Mouse (Mus musculus) cerebellum, adult 11 months (tissue): Measurements from ENCODE around the gene Slc25a47.

Source experiments
- DNase-seq: peaks from one replicate; pipeline ENCODE4 v3.0.0; 2022

Slc25a47 gene

DNA sequence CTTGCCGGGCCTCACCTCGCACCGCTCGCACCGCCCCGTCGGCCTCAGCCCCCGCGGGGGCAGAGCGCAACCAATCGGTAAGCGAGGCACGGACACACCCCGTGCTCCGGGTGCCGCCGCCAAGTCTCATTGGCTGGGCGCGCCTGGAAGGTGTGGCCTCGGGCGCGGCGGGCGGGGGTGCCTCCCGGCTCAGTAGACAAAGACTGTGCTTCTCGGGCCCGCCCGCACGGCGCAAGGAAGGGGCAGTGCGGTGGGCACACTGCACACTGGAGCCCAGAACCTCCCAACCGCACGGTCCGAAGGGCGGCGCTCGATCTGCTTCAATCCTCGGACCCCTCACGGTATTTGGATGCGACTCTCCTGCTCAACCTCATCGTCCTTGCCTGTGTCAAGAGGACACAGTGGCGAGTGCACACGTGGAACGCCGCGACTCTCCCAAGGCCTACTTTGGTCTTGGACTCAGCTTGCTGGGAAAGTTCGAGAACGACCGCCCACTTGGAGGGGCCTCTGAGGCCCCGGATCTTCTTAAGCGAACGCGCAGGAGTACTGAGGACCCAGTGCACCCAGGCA is at the start of gene Slc25a47, which contains the start of gene Slc25a29:
Gene Slc25a47, plus strand, starts transcription at position 207 of the 570 bp plus-strand sequence.
Gene Slc25a29, minus strand, starts transcription at position 44 of the 570 bp plus-strand sequence.
- DNase-seq = peak; percentile 97

DNA sequence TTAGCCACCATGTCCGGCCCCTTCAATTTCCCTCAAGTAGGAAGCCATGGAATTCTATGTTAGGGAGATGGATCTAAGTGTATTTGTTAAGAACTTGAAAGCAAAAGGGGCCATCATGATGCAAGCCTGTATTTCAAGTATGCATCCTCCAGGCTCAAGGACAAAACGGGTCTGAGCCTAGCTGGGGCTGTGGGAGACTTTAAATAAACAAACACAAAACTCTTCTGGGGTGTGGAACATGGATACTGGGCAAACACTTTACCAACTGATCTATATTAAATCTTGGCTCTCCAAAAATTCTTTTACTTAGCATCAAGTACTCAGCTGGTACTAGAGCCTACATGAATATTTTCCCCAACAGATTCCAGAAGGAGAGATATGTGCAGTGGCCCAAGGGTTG is 48.5 kb upstream of the Slc25a47 start:
- DNase-seq = no peak

GRCm38 (mm10) chr12:108792152-108792545 is 43.7 kb upstream of the Slc25a47 start:
- DNase-seq = peak; percentile 76

- DNase-seq = peak; percentile 99
Observed at GRCm38 (mm10) chr12:108792546-108793452, 43.0 kb upstream of the Slc25a47 start, which contains the start of gene Yy1. Yy1 (plus strand) TSS chr12:108792973.

- peak; percentile 61 for DNase-seq
Observed at GRCm38 (mm10) chr12:108793453-108793941, 42.3 kb upstream of the Slc25a47 start.

DNA sequence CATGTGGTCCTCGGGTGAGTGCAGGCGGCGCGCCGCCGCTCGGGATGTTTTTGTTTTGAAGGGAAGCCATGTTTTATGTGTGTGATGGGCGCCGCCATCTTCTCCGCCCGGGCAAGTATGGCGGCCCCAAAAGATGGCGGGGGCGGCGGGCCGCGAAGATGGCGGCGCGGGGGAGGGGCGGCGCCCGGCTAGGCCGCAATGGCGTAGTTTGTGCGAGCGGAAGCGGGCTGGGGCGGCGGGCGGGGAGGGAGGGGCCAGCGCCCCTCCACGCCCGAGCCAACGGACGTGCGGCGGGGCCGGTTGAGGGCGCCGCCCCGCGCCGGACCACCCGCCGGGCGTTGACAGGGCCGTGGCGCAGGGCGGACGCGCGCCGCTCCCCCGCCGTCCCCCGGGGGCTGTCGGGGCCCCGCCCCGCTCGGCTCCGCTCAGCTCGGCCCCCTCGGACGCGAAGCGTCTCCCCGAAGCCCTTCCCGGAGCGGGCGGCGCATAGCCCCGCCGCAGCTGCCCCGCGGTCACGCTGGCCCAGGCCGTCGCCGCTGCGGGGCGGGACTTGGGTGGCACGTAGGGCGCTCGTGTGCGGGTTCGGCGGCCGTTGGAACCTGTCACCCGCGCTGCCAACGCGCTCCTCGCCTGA is 41.7 kb upstream of the Slc25a47 start:
- DNase-seq = peak; percentile 84

GRCm38 (mm10) chr12:108794979-108795537 is 40.8 kb upstream of the Slc25a47 start:
- no peak for DNase-seq

DNA sequence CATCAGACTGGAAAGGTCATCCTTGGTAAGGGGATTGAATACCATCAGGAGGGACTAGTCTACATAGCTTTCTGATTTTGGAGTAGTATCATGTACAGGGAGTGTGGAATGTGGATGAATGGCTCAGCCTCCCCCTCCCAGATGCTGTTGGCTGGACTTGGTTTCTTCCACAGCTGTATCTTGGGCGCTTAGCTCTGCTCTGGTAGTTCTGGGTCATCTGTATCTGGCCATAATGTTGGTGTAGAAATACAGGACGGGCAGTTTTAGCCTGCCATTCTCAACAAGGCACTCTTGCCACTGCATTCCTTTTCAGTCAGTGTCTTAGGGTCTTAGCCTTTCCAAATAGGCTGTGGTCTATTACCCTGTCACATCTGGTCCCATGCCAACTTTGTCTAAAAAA is 34.2 kb upstream of the Slc25a47 start:
- no peak for DNase-seq

DNA sequence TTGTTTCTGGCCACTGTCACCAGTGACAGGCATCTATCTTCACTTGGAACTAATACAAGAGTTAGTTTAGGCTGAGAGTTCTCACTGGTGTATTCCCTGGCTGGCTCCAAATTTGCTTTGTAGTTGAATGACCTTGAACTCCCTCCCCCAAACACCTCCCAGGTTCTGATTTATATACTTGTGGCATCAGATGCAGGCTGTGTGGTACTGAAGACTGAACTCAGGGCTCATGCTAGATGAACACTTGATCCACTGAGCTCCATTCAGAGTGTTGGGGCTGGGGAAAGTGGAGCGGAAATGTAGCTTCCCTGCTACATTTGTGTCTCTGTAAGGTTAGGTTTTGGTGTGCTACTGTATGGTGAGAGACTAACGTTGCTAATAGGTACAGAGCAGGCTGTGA is 31.5 kb upstream of the Slc25a47 start:
- no peak for DNase-seq

GRCm38 (mm10) chr12:108808465-108808864 is 27.4 kb upstream of the Slc25a47 start:
- DNase-seq = no peak

DNA sequence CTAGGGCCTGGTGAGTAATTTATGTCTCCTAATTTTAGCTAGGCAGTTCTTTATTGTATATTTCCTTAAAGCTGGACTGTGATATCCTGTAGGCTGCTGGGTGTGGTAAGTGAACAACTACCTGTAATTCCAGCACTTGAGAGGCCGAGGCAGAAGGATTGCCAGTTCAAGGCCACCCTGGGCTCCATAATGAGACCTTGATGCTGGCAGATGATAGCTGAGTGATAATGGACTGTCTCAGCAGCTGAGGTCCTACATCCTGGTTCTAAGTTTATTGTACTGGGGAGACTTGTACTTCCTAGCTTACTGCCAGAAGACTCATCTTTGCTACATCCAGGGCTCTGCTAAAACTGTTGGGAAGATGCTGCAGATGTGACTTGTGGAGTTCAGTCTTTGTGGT is 26.1 kb upstream of the Slc25a47 start:
- no peak for DNase-seq

GRCm38 (mm10) chr12:108810309-108810708 is 25.5 kb upstream of the Slc25a47 start:
- DNase-seq = no peak

DNA sequence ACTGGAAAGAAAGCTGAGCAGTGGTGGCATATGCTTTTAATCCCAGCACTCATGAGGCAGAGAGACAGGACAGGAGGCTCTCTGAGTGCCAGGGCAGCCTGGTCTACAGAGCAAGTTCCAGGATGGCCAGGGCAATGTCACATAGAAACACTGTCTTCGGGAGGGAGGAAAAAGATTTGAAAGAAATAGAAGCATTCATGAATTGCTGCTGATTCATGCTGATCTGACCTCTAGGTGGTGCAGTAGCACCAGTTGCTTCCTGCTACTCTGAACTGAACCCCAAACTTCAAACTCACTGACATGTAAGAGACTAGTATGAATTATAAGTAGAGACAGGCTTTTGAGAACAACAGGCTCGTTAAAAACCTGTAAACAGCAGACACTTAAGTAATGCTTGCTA is 24.7 kb upstream of the Slc25a47 start:
- no peak for DNase-seq

- no peak for DNase-seq
Observed at GRCm38 (mm10) chr12:108812463-108812862, 23.4 kb upstream of the Slc25a47 start.

- DNase-seq = no peak
Observed at GRCm38 (mm10) chr12:108814470-108814869, 21.4 kb upstream of the Slc25a47 start.

DNA sequence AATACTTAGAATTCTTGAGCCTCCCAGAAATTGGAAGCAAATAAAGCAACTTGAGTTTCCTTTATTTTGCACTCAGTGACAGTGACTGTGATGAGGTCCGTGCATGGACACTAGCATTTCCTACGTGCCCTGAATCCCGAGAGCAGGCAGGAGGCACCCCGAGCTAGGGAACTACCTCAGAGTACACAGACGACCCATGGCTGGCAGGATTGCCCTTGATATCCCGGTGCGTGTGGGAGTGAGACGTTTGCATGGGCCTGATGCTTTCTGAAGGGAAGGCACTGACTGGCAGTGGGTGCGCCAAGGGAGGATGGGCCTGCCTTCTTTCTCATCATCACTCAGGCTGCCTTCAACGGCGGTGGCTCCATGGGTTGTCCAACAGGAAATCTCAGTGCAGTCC is 19.3 kb upstream of the Slc25a47 start:
- DNase-seq = no peak

DNA sequence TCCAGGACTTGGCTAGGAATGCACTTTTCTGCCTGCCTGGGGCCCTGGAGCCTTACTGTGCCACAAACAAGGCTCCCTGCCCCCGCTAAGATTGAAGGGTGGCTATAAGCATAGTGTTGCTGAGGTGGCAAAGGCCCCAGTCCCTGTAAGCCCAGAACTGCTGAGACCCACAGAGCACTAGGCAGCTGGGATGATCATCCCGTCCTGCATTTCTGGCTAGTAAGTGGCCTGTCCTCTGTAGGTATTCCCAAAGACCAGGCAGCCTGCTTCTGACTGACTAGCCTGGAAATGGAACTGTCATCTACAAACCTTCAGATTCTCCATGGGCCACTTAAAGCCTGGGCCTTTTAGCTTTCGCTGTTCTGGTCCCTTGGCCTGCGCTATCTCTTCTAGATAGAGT is 15.4 kb upstream of the Slc25a47 start:
- no peak for DNase-seq

DNA sequence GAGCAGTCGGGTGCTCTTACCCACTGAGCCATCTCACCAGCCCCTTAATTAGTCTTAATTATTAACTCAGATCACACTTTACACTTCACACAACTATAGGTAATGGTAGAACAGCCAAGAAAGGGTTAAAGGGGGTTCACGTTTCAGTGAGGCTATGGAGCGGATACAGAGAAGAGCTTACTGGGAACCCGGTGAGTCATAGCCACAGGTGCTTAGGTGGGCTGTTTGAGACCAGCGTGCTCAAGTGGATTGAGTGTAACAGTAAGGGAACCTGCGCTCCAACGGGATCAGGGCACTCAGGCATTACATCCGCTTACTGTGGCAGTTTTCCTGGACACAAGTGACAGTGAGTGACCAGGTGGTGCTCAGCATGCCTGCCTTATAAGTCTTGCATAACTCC is 12.8 kb upstream of the Slc25a47 start:
- DNase-seq = no peak

- DNase-seq = no peak
Observed at GRCm38 (mm10) chr12:108824225-108824874, 11.5 kb upstream of the Slc25a47 start.

- DNase-seq = no peak
Observed at GRCm38 (mm10) chr12:108825561-108826224, 10.2 kb upstream of the Slc25a47 start.

GRCm38 (mm10) chr12:108826282-108826957 is 9.4 kb upstream of the Slc25a47 start:
- DNase-seq = peak; percentile 85
